Mouse (Mus musculus) MEL (cell line): ENCODE results near the gene Zdhhc14. TPM values are rescaled to one million over a fixed set of nuclear protein-coding genes. Genes with fewer than 3 reads are reported as not detected.

ENCODE experiments used
- DNase-seq: peaks from one replicate; pipeline ENCODE4 v3.0.0; 2011; ENCODE audit warnings: low read depth, low spot score
- H3K27ac ChIP-seq: 2 replicates; pipeline ENCODE4 v1.5.1; 2012; ENCODE audit warnings: low read depth, mild to moderate bottlenecking, control low read depth, low read length, moderate library complexity; ENCODE audit not compliant: control insufficient read depth
- H3K27me3 ChIP-seq, 2 experiments: fragments of 150-350 bp in 1 of 2; sonication (generic) in 1 of 2; 2 replicates each; pipeline ENCODE4 v1.6.1; 2012; ENCODE audit warnings: low read length in 2 of 2, mild to moderate bottlenecking in 2 of 2, improper control_type of control experiment in 1 of 2, moderate library complexity in 1 of 2; ENCODE audit not compliant: insufficient read depth in 2 of 2, control insufficient read depth in 1 of 2
- H3K36me3 ChIP-seq, 2 experiments: 2 replicates each; pipeline ENCODE4 v1.6.1; 2012 to 2014; ENCODE audit warnings: low read length in 2 of 2, improper control_type of control experiment in 1 of 2, inconsistent platforms in 1 of 2, mild to moderate bottlenecking in 1 of 2; ENCODE audit not compliant: insufficient read depth in 2 of 2, control insufficient read depth in 1 of 2
- H3K4me1 ChIP-seq, 2 experiments: fragments of 150-350 bp in 1 of 2; sonication (generic) in 1 of 2; 2 replicates each; pipeline ENCODE4 v1.6.1; 2012; ENCODE audit warnings: low read length in 2 of 2, improper control_type of control experiment in 1 of 2, mild to moderate bottlenecking in 1 of 2; ENCODE audit not compliant: insufficient read depth in 2 of 2, control insufficient read depth in 1 of 2
- H3K4me3 ChIP-seq, 2 experiments: fragments of 150-350 bp in 1 of 2; sonication (generic) in 1 of 2; 2 replicates each; pipeline ENCODE4 v1.5.1; 2012; ENCODE audit warnings: low read depth in 2 of 2, low read length in 2 of 2, mild to moderate bottlenecking in 2 of 2, moderate library complexity in 2 of 2, control low read depth in 1 of 2, improper control_type of control experiment in 1 of 2; ENCODE audit not compliant: control insufficient read depth in 1 of 2, insufficient read depth in 1 of 2
- H3K79me2 ChIP-seq: 2 replicates; pipeline ENCODE4 v1.6.1; 2012; ENCODE audit warnings: mild to moderate bottlenecking, low read length, moderate library complexity; ENCODE audit not compliant: control insufficient read depth, poor library complexity, insufficient read depth
- H3K9ac ChIP-seq: 2 replicates; pipeline ENCODE4 v1.6.1; 2012; ENCODE audit warnings: low read depth, mild to moderate bottlenecking, control low read depth, low read length, moderate library complexity; ENCODE audit not compliant: control insufficient read depth, poor library complexity, severe bottlenecking
- H3K9me3 ChIP-seq: fragments of 150-350 bp; sonication (generic); replicated peaks from 2 replicates; pipeline ENCODE4 v1.6.1; 2012; ENCODE audit warnings: mild to moderate bottlenecking, low read length, improper control_type of control experiment, moderate library complexity; ENCODE audit not compliant: insufficient read depth
- BHLHE40 ChIP-seq: IDR thresholded peaks from 2 replicates; pipeline ENCODE4 v1.6.1; 2012; ENCODE audit warnings: low read depth, mild to moderate bottlenecking, inconsistent platforms, low read length, improper control_type of control experiment, borderline replicate concordance
- CHD2 ChIP-seq: IDR thresholded peaks from 2 replicates; pipeline ENCODE4 v1.6.1; 2011; ENCODE audit warnings: low read length, improper control_type of control experiment
- CTCF ChIP-seq, 3 experiments: IDR thresholded peaks in 2 of 3; conservative IDR thresholded peaks in 1 of 3; 2 replicates each; pipeline ENCODE4 v1.5.1; 2011 to 2012; ENCODE audit warnings: low read length in 3 of 3, low read depth in 2 of 3, mild to moderate bottlenecking in 2 of 3, improper control_type of control experiment in 1 of 3, inconsistent platforms in 1 of 3, mixed read lengths in 1 of 3, moderate library complexity in 1 of 3; ENCODE audit not compliant: control insufficient read depth in 1 of 3, insufficient read depth in 1 of 3, poor library complexity in 1 of 3, severe bottlenecking in 1 of 3
- EP300 ChIP-seq, 2 experiments: IDR thresholded peaks; 2 replicates each; pipeline ENCODE4 v1.6.1; 2011; ENCODE audit warnings: improper control_type of control experiment in 2 of 2, low read length in 2 of 2, low read depth in 1 of 2, mild to moderate bottlenecking in 1 of 2
- ETS1 ChIP-seq: IDR thresholded peaks from 2 replicates; pipeline ENCODE4 v1.6.1; 2012; ENCODE audit warnings: low read depth, mild to moderate bottlenecking, inconsistent platforms, low read length, improper control_type of control experiment, moderate library complexity
- GATA1 ChIP-seq: IDR thresholded peaks from 2 replicates; pipeline ENCODE4 v1.6.1; 2011; ENCODE audit warnings: low read depth, low read length, improper control_type of control experiment
- HCFC1 ChIP-seq: IDR thresholded peaks from 2 replicates; pipeline ENCODE4 v1.6.1; 2012; ENCODE audit warnings: low read depth, mild to moderate bottlenecking, inconsistent platforms, low read length, improper control_type of control experiment, moderate library complexity
- JUND ChIP-seq: IDR thresholded peaks from 2 replicates; pipeline ENCODE4 v1.6.1; 2011; ENCODE audit warnings: low read depth, mild to moderate bottlenecking, improper control_type of control experiment, low read length
- MAFK ChIP-seq: IDR thresholded peaks from 2 replicates; pipeline ENCODE4 v1.6.1; 2011; ENCODE audit warnings: low read depth, mild to moderate bottlenecking, low read length, improper control_type of control experiment, borderline replicate concordance
- MAZ ChIP-seq: IDR thresholded peaks from 2 replicates; pipeline ENCODE4 v1.6.1; 2012; ENCODE audit warnings: low read depth, mild to moderate bottlenecking, inconsistent platforms, low read length, improper control_type of control experiment
- MEF2A ChIP-seq: IDR thresholded peaks from 2 replicates; pipeline ENCODE4 v1.6.1; 2014; ENCODE audit warnings: low read depth, mild to moderate bottlenecking, inconsistent platforms, low read length, improper control_type of control experiment; ENCODE audit not compliant: poor library complexity, insufficient replicate concordance, severe bottlenecking; ENCODE audit errors: extremely low read depth
- MYB ChIP-seq: IDR thresholded peaks from 2 replicates; pipeline ENCODE4 v1.6.1; 2011; ENCODE audit warnings: mild to moderate bottlenecking, low read depth, low read length, improper control_type of control experiment
- MYC ChIP-seq: IDR thresholded peaks from 2 replicates; pipeline ENCODE4 v1.6.1; 2011; ENCODE audit warnings: low read depth, mild to moderate bottlenecking, low read length, improper control_type of control experiment, moderate library complexity
- NELFE ChIP-seq: IDR thresholded peaks from 2 replicates; pipeline ENCODE4 v1.6.1; 2011; ENCODE audit warnings: low read depth, low read length, improper control_type of control experiment
- NRF1 ChIP-seq: IDR thresholded peaks from 2 replicates; pipeline ENCODE4 v1.6.1; 2014; ENCODE audit warnings: low read depth, mild to moderate bottlenecking, inconsistent platforms, low read length, improper control_type of control experiment, moderate library complexity; ENCODE audit not compliant: poor library complexity, insufficient read depth, severe bottlenecking
- POLR2A ChIP-seq, 2 experiments: IDR thresholded peaks; 2 replicates each; pipeline ENCODE4 v1.6.1; 2011 to 2012; ENCODE audit warnings: low read length in 2 of 2, mild to moderate bottlenecking in 2 of 2, control low read depth in 1 of 2, improper control_type of control experiment in 1 of 2, low read depth in 1 of 2, moderate library complexity in 1 of 2; ENCODE audit not compliant: control insufficient read depth in 1 of 2, insufficient read depth in 1 of 2, poor library complexity in 1 of 2
- POLR2AphosphoS2 ChIP-seq: IDR thresholded peaks from 2 replicates; pipeline ENCODE4 v1.6.1; 2011; ENCODE audit warnings: low read length, improper control_type of control experiment
- POLR2AphosphoS5 ChIP-seq: IDR thresholded peaks from 2 replicates; pipeline ENCODE4 v1.6.1; 2012; ENCODE audit warnings: low read depth, borderline replicate concordance, mild to moderate bottlenecking, inconsistent platforms, low read length, moderate library complexity, mixed read lengths
- RAD21 ChIP-seq: IDR thresholded peaks from 2 replicates; pipeline ENCODE4 v1.6.1; 2011; ENCODE audit warnings: mild to moderate bottlenecking, low read depth, low read length, improper control_type of control experiment
- RCOR1 ChIP-seq: IDR thresholded peaks from 2 replicates; pipeline ENCODE4 v1.6.1; 2012; ENCODE audit warnings: low read depth, mild to moderate bottlenecking, inconsistent platforms, low read length, improper control_type of control experiment
- SIN3A ChIP-seq: IDR thresholded peaks from 2 replicates; pipeline ENCODE4 v1.6.1; 2012; ENCODE audit warnings: low read length, improper control_type of control experiment, inconsistent platforms
- SMC3 ChIP-seq: IDR thresholded peaks from 2 replicates; pipeline ENCODE4 v1.6.1; 2011; ENCODE audit warnings: low read depth, low read length, improper control_type of control experiment
- TAL1 ChIP-seq: IDR thresholded peaks from 2 replicates; pipeline ENCODE4 v1.6.1; 2012; ENCODE audit warnings: mild to moderate bottlenecking, inconsistent platforms, low read length, moderate library complexity, mixed read lengths
- TBP ChIP-seq: IDR thresholded peaks from 2 replicates; pipeline ENCODE4 v1.8.0; 2011; ENCODE audit warnings: low read depth, low read length, improper control_type of control experiment
- TCF12 ChIP-seq: IDR thresholded peaks from 2 replicates; pipeline ENCODE4 v1.6.1; 2014; ENCODE audit warnings: low read depth, mild to moderate bottlenecking, inconsistent platforms, low read length, improper control_type of control experiment, moderate library complexity
- UBTF ChIP-seq: IDR thresholded peaks from 2 replicates; pipeline ENCODE4 v1.6.1; 2012; ENCODE audit warnings: low read depth, mild to moderate bottlenecking, inconsistent platforms, low read length, improper control_type of control experiment, moderate library complexity, borderline replicate concordance; ENCODE audit not compliant: insufficient read depth
- USF1 ChIP-seq: IDR thresholded peaks from 2 replicates; pipeline ENCODE4 v1.6.1; 2014; ENCODE audit warnings: low read depth, mild to moderate bottlenecking, inconsistent platforms, low read length, improper control_type of control experiment, moderate library complexity
- ZKSCAN1 ChIP-seq: IDR thresholded peaks from 2 replicates; pipeline ENCODE4 v1.6.1; 2012; ENCODE audit warnings: low read depth, mild to moderate bottlenecking, inconsistent platforms, low read length, improper control_type of control experiment, moderate library complexity
- ZMIZ1 ChIP-seq: IDR thresholded peaks from 2 replicates; pipeline ENCODE4 v1.6.1; 2012; ENCODE audit warnings: low read depth, mild to moderate bottlenecking, inconsistent platforms, low read length, improper control_type of control experiment, moderate library complexity
- ZNF384 ChIP-seq: IDR thresholded peaks from 2 replicates; pipeline ENCODE4 v1.6.1; 2012; ENCODE audit warnings: low read depth, mild to moderate bottlenecking, inconsistent platforms, low read length, improper control_type of control experiment
- polyA plus RNA-seq, 2 experiments: library from polyadenylated mRNA; stranded (reverse) in 1 of 2; unstranded in 1 of 2; fragments of >175 nt in 1 of 2; fragments of >200 nt in 1 of 2; gene quantifications; 2 replicates each; pipeline versions ENCODE4 v1.2.1 to v1.2.4; 2012; ENCODE audit warnings: low replicate concordance in 2 of 2, low read depth in 1 of 2; ENCODE audit not compliant: insufficient read length in 2 of 2, insufficient read depth in 1 of 2, missing spikeins in 1 of 2
- total RNA-seq: library from RNA; depleted of rRNA; stranded (reverse); fragments of 300-350 nt; gene quantifications from 2 replicates; pipeline ENCODE4 v1.2.3, GENCODE M21; 2012

Zdhhc14 gene
- total and polyA plus RNA-seq, 3 experiments: 3.4 to 4.9 TPM; not detected in 1

- Histone ChIP-seq H3K27ac (no peak overlapping the region), H3K36me3 (peaks cover 0 to 11% of the 10 kb centered on the region in 2 experiments; a peak in 2 of 4 replicates), H3K4me3 (no peak overlapping the region), H3K9ac (no peak overlapping the region), H3K4me1 (peaks cover 0 to 16% of the 10 kb centered on the region in 2 experiments; a peak in 3 of 4 replicates), H3K27me3 (no peaks in the 10 kb centered on the region), H3K79me2 (no peaks in the 10 kb centered on the region), H3K9me3 (no peaks in the 10 kb centered on the region)
- no peak for DNase-seq
- TF ChIP-seq HCFC1 (no peak), BHLHE40 (no peak), UBTF (no peak), RCOR1 (no peak), JUND (no peak), CHD2 (no peak), EP300 (IDR thresholded peaks at IDR 0.05; ENCODE audit: low read depth in 1 of 2, low read length in 2 of 2) (no peak), ZNF384 (no peak), ZMIZ1 (no peak), RAD21 (no peak), ZKSCAN1 (no peak), GATA1 (no peak), CTCF (IDR thresholded peaks at IDR 0.05 in 2 of 3, conservative IDR thresholded peaks at IDR 0.05 in 1 of 3; ENCODE audit: control insufficient read depth in 1 of 3, insufficient read depth in 1 of 3, low read depth in 2 of 3, low read length in 3 of 3, poor library complexity in 1 of 3, severe bottlenecking in 1 of 3) (no peak), SMC3 (no peak), TBP (no peak), SIN3A (no peak), NRF1 (no peak), MEF2A (no peak), MYC (no peak), POLR2AphosphoS5 (no peak)
Observed at GRCm38 (mm10) chr17:5612236-5612635, 119.9 kb downstream of the Zdhhc14 start.

GRCm38 (mm10) chr17:5614771-5615318, 122.5 kb downstream of the Zdhhc14 start:
- Histone ChIP-seq H3K9me3 (no peaks in the 10 kb centered on the region), H3K4me1 (peaks cover 0 to 12% of the 10 kb centered on the region in 2 experiments; a peak in 3 of 4 replicates), H3K9ac (no peak overlapping the region), H3K4me3 (no peak overlapping the region), H3K27me3 (no peaks in the 10 kb centered on the region), H3K27ac (0 out of 2 replicates have a peak overlapping the region, but pooled peaks have one; percentile 10), H3K36me3 (peaks cover 0 to 8% of the 10 kb centered on the region in 2 experiments; a peak in 1 of 4 replicates), H3K79me2 (no peaks in the 10 kb centered on the region)
- DNase-seq: peak; percentile 75
- no peak for TF ChIP-seq MAFK
- TF ChIP-seq TAL1: peak; percentile 82
- TF ChIP-seq TBP: no peak
- 0 out of 2 replicates have a peak, but pooled peaks have one; percentile 30 for TF ChIP-seq SIN3A
- TF ChIP-seq BHLHE40: no peak
- no peak for TF ChIP-seq NELFE
- TF ChIP-seq TCF12: peak; percentile 45; the same call in 1 of the 2 replicates
- no peak for TF ChIP-seq RAD21
- no peak for TF ChIP-seq POLR2AphosphoS2
- TF ChIP-seq ZKSCAN1: no peak
- TF ChIP-seq MAZ: no peak
- TF ChIP-seq MYB: no peak
- peak; percentile 80 for TF ChIP-seq ETS1
- no peak for TF ChIP-seq POLR2A (IDR thresholded peaks at IDR 0.05; ENCODE audit: control insufficient read depth in 1 of 2, insufficient read depth in 1 of 2, low read depth in 1 of 2, low read length in 2 of 2, poor library complexity in 1 of 2)
- TF ChIP-seq GATA1: 0 out of 2 replicates have a peak, but pooled peaks have one; percentile 50
- no peak for TF ChIP-seq ZMIZ1
- TF ChIP-seq EP300 (IDR thresholded peaks at IDR 0.05; ENCODE audit: low read depth in 1 of 2, low read length in 2 of 2): peak; percentile 62 to 74
- no peak for TF ChIP-seq SMC3
- TF ChIP-seq USF1: no peak
